Mouse (Mus musculus): ENCODE data around the gene Tescl. TPM values are rescaled to one million over a fixed set of nuclear protein-coding genes. Genes with fewer than 3 reads are reported as not detected.

Tescl gene
- polyA plus RNA-seq, 1 experiment from 2014 or later: 0.26 TPM

- ATAC-seq (ENCODE audit: low FRiP score, low TSS enrichment): no peak
- H3K27ac ChIP-seq (ENCODE audit: low read depth, low read length): no peak overlapping the region
- H3K4me2 ChIP-seq (replicated peaks; ENCODE audit: low read depth, low read length): 0 out of 2 replicates have a peak overlapping the region, but pooled peaks have one; percentile 87
- 92% methylated on average over 15 of the region's 15 CpGs for WGBS
- H3K9me3 ChIP-seq (ENCODE audit: control insufficient read depth, low read length): no peaks in the 10 kb centered on the region
- H3K9ac ChIP-seq (ENCODE audit: low read depth, low read length): no peak overlapping the region
- H3K27me3 ChIP-seq (ENCODE audit: control insufficient read depth, insufficient read depth, low read length): no peaks in the 10 kb centered on the region
- H3K4me1 ChIP-seq (ENCODE audit: control insufficient read depth, insufficient read depth, low read length): 0 out of 2 replicates have a peak, but pooled peaks cover 3% of the 10 kb centered on the region
- peak overlapping the region; percentile 59 for H3K4me3 ChIP-seq (ENCODE audit: low read length)
- peaks cover 58% of the 10 kb centered on the region for H3K36me3 ChIP-seq (ENCODE audit: control insufficient read depth, insufficient read depth, low read length)
Observed at GRCm38 (mm10) chr7:24297361-24298095, 36.2 kb downstream of the Tescl start.

- Histone ChIP-seq H3K4me1 (ENCODE audit: control insufficient read depth, insufficient read depth, low read length) (0 out of 2 replicates have a peak, but pooled peaks cover 3% of the 10 kb centered on the region), H3K4me3 (ENCODE audit: low read length) (no peak overlapping the region), H3K36me3 (ENCODE audit: control insufficient read depth, insufficient read depth, low read length) (peaks cover 61% of the 10 kb centered on the region), H3K27me3 (ENCODE audit: control insufficient read depth, insufficient read depth, low read length) (no peaks in the 10 kb centered on the region), H3K9ac (ENCODE audit: low read depth, low read length) (no peak overlapping the region), H3K27ac (ENCODE audit: low read depth, low read length) (no peak overlapping the region), H3K9me3 (ENCODE audit: control insufficient read depth, low read length) (no peaks in the 10 kb centered on the region), H3K4me2 (replicated peaks; ENCODE audit: low read depth, low read length) (no peak overlapping the region)
- 95% methylated on average over 7 of the region's 7 CpGs for WGBS
- no peak for ATAC-seq (ENCODE audit: low FRiP score, low TSS enrichment)
Observed at GRCm38 (mm10) chr7:24296386-24296785, 37.4 kb downstream of the Tescl start.

GRCm38 (mm10) chr7:24295376-24295775, 38.4 kb downstream of the Tescl start:
- ATAC-seq (ENCODE audit: low FRiP score, low TSS enrichment): no peak
- Histone ChIP-seq H3K27me3 (ENCODE audit: control insufficient read depth, insufficient read depth, low read length) (no peaks in the 10 kb centered on the region), H3K4me3 (ENCODE audit: low read length) (no peak overlapping the region), H3K36me3 (ENCODE audit: control insufficient read depth, insufficient read depth, low read length) (peaks cover 72% of the 10 kb centered on the region), H3K9ac (ENCODE audit: low read depth, low read length) (no peak overlapping the region), H3K4me1 (ENCODE audit: control insufficient read depth, insufficient read depth, low read length) (0 out of 2 replicates have a peak, but pooled peaks cover 3% of the 10 kb centered on the region), H3K27ac (ENCODE audit: low read depth, low read length) (no peak overlapping the region), H3K9me3 (ENCODE audit: control insufficient read depth, low read length) (no peaks in the 10 kb centered on the region), H3K4me2 (replicated peaks; ENCODE audit: low read depth, low read length) (no peak overlapping the region)
- 97% methylated on average over 7 of the region's 7 CpGs for WGBS

GRCm38 (mm10) chr7:24294763-24295162, 39.0 kb downstream of the Tescl start:
- Histone ChIP-seq H3K4me1 (ENCODE audit: control insufficient read depth, insufficient read depth, low read length) (0 out of 2 replicates have a peak, but pooled peaks cover 3% of the 10 kb centered on the region), H3K27me3 (ENCODE audit: control insufficient read depth, insufficient read depth, low read length) (no peaks in the 10 kb centered on the region), H3K4me3 (ENCODE audit: low read length) (no peak overlapping the region), H3K9ac (ENCODE audit: low read depth, low read length) (no peak overlapping the region), H3K36me3 (ENCODE audit: control insufficient read depth, insufficient read depth, low read length) (peaks cover 78% of the 10 kb centered on the region), H3K27ac (ENCODE audit: low read depth, low read length) (no peak overlapping the region), H3K9me3 (ENCODE audit: control insufficient read depth, low read length) (no peaks in the 10 kb centered on the region), H3K4me2 (replicated peaks; ENCODE audit: low read depth, low read length) (no peak overlapping the region)
- WGBS: 96% methylated on average over 4 of the region's 4 CpGs
- ATAC-seq (ENCODE audit: low FRiP score, low TSS enrichment): no peak

GRCm38 (mm10) chr7:24293061-24293851, 40.5 kb downstream of the Tescl start:
- 85% methylated on average over 12 of the region's 12 CpGs for WGBS
- Histone ChIP-seq H3K4me1 (ENCODE audit: control insufficient read depth, insufficient read depth, low read length) (0 out of 2 replicates have a peak, but pooled peaks cover 3% of the 10 kb centered on the region), H3K9me3 (ENCODE audit: control insufficient read depth, low read length) (no peaks in the 10 kb centered on the region), H3K36me3 (ENCODE audit: control insufficient read depth, insufficient read depth, low read length) (peaks cover 79% of the 10 kb centered on the region), H3K4me3 (ENCODE audit: low read length) (no peak overlapping the region), H3K27me3 (ENCODE audit: control insufficient read depth, insufficient read depth, low read length) (no peaks in the 10 kb centered on the region), H3K4me2 (replicated peaks; ENCODE audit: low read depth, low read length) (no peak overlapping the region), H3K27ac (ENCODE audit: low read depth, low read length) (no peak overlapping the region), H3K9ac (ENCODE audit: low read depth, low read length) (no peak overlapping the region)
- ATAC-seq (ENCODE audit: low FRiP score, low TSS enrichment): no peak

- no peak overlapping the region for H3K27ac ChIP-seq (ENCODE audit: low read depth, low read length)
- H3K27me3 ChIP-seq (ENCODE audit: control insufficient read depth, insufficient read depth, low read length): no peaks in the 10 kb centered on the region
- H3K4me3 ChIP-seq (ENCODE audit: low read length): no peak overlapping the region
- ATAC-seq (ENCODE audit: low FRiP score, low TSS enrichment): no peak
- H3K36me3 ChIP-seq (ENCODE audit: control insufficient read depth, insufficient read depth, low read length): peaks cover 69% of the 10 kb centered on the region
- no peaks in the 10 kb centered on the region for H3K4me1 ChIP-seq (ENCODE audit: control insufficient read depth, insufficient read depth, low read length)
- H3K9ac ChIP-seq (ENCODE audit: low read depth, low read length): no peak overlapping the region
- WGBS: 88% methylated on average over 27 of the region's 27 CpGs
- no peak overlapping the region for H3K4me2 ChIP-seq (replicated peaks; ENCODE audit: low read depth, low read length)
- H3K9me3 ChIP-seq (ENCODE audit: control insufficient read depth, low read length): no peaks in the 10 kb centered on the region
Observed at GRCm38 (mm10) chr7:24291387-24292090, 42.2 kb downstream of the Tescl start.

- WGBS: 93% methylated on average over 4 of the region's 4 CpGs
- Histone ChIP-seq H3K27ac (ENCODE audit: low read depth, low read length) (no peak overlapping the region), H3K27me3 (ENCODE audit: control insufficient read depth, insufficient read depth, low read length) (no peaks in the 10 kb centered on the region), H3K4me1 (ENCODE audit: control insufficient read depth, insufficient read depth, low read length) (no peaks in the 10 kb centered on the region), H3K9ac (ENCODE audit: low read depth, low read length) (no peak overlapping the region), H3K4me3 (ENCODE audit: low read length) (no peak overlapping the region), H3K36me3 (ENCODE audit: control insufficient read depth, insufficient read depth, low read length) (peaks cover 55% of the 10 kb centered on the region), H3K9me3 (ENCODE audit: control insufficient read depth, low read length) (no peaks in the 10 kb centered on the region), H3K4me2 (replicated peaks; ENCODE audit: low read depth, low read length) (no peak overlapping the region)
- ATAC-seq (ENCODE audit: low FRiP score, low TSS enrichment): no peak
Observed at GRCm38 (mm10) chr7:24290106-24290693, 43.5 kb downstream of the Tescl start.

- Histone ChIP-seq H3K4me1 (ENCODE audit: control insufficient read depth, insufficient read depth, low read length) (no peaks in the 10 kb centered on the region), H3K36me3 (ENCODE audit: control insufficient read depth, insufficient read depth, low read length) (peaks cover 39% of the 10 kb centered on the region), H3K27me3 (ENCODE audit: control insufficient read depth, insufficient read depth, low read length) (no peaks in the 10 kb centered on the region), H3K9ac (ENCODE audit: low read depth, low read length) (no peak overlapping the region), H3K27ac (ENCODE audit: low read depth, low read length) (no peak overlapping the region), H3K4me2 (replicated peaks; ENCODE audit: low read depth, low read length) (no peak overlapping the region), H3K9me3 (ENCODE audit: control insufficient read depth, low read length) (no peaks in the 10 kb centered on the region), H3K4me3 (ENCODE audit: low read length) (no peak overlapping the region)
- no peak for ATAC-seq (ENCODE audit: low FRiP score, low TSS enrichment)
- 92% methylated on average over 6 of the region's 6 CpGs for WGBS
Observed at GRCm38 (mm10) chr7:24288512-24288911, 45.2 kb downstream of the Tescl start.

Measured in kidney, embryonic 14.5 days (tissue).